Mouse (Mus musculus): ENCODE results near the gene Nt5c1a. TPM values are rescaled to one million over a fixed set of nuclear protein-coding genes. Genes with fewer than 3 reads are reported as not detected.
A peak's percentile ranks its signal among the peaks of the same experiment; 100 is the strongest.

Nt5c1a gene
- polyA plus RNA-seq, 1 experiment from 2014 or later = not detected

GRCm38 (mm10) chr4:123246651-123247050 lies 45.3 kb downstream of the Nt5c1a start:
- peak overlapping the region; percentile 23; the same call in 1 of the 2 replicates for H3K27ac ChIP-seq (ENCODE audit: low read length)
- ATAC-seq (ENCODE audit: insufficient number of reproducible peaks, insufficient read depth, low FRiP score, low read depth) = no peak
- peaks cover 22% of the 10 kb centered on the region for H3K4me1 ChIP-seq (ENCODE audit: control insufficient read depth, insufficient read depth, low read length)
- H3K36me3 ChIP-seq (ENCODE audit: control insufficient read depth, insufficient read depth, low read length) = no peaks in the 10 kb centered on the region
- WGBS = 93% methylated on average over 5 of the region's 5 CpGs
- H3K9ac ChIP-seq (replicated peaks; ENCODE audit: low read depth, low read length) = no peak overlapping the region
- no peak overlapping the region for H3K4me2 ChIP-seq (replicated peaks; ENCODE audit: low read depth, low read length)
- no peaks in the 10 kb centered on the region for H3K9me3 ChIP-seq (ENCODE audit: control insufficient read depth, low read depth, low read length)
- H3K27me3 ChIP-seq (ENCODE audit: control insufficient read depth, insufficient read depth, low read length) = no peaks in the 10 kb centered on the region
- H3K4me3 ChIP-seq (ENCODE audit: low read depth, low read length) = no peak overlapping the region

GRCm38 (mm10) chr4:123247147-123247880 lies 46.0 kb downstream of the Nt5c1a start:
- Histone ChIP-seq H3K4me2 (replicated peaks; ENCODE audit: low read depth, low read length) (no peak overlapping the region), H3K27me3 (ENCODE audit: control insufficient read depth, insufficient read depth, low read length) (no peaks in the 10 kb centered on the region), H3K36me3 (ENCODE audit: control insufficient read depth, insufficient read depth, low read length) (no peaks in the 10 kb centered on the region), H3K4me1 (ENCODE audit: control insufficient read depth, insufficient read depth, low read length) (peaks cover 22% of the 10 kb centered on the region), H3K9ac (replicated peaks; ENCODE audit: low read depth, low read length) (no peak overlapping the region), H3K4me3 (ENCODE audit: low read depth, low read length) (no peak overlapping the region), H3K9me3 (ENCODE audit: control insufficient read depth, low read depth, low read length) (no peaks in the 10 kb centered on the region), H3K27ac (ENCODE audit: low read length) (peak overlapping the region; percentile 40; the same call in 1 of the 2 replicates)
- ATAC-seq (ENCODE audit: insufficient number of reproducible peaks, insufficient read depth, low FRiP score, low read depth) = peak; percentile 65; the same call in 1 of the 2 replicates
- WGBS = 36% methylated on average over 7 of the region's 7 CpGs

GRCm38 (mm10) chr4:123248971-123249567 lies 47.8 kb downstream of the Nt5c1a start:
- ATAC-seq (ENCODE audit: insufficient number of reproducible peaks, insufficient read depth, low FRiP score, low read depth) = no peak
- 79% methylated on average over 7 of the region's 7 CpGs for WGBS

GRCm38 (mm10) chr4:123252214-123252613 lies 50.9 kb downstream of the Nt5c1a start:
- no peak overlapping the region for H3K9ac ChIP-seq (replicated peaks; ENCODE audit: low read depth, low read length)
- no peak overlapping the region for H3K27ac ChIP-seq (ENCODE audit: low read length)
- no peaks in the 10 kb centered on the region for H3K27me3 ChIP-seq (ENCODE audit: control insufficient read depth, insufficient read depth, low read length)
- H3K4me3 ChIP-seq (ENCODE audit: low read depth, low read length) = no peak overlapping the region
- H3K4me2 ChIP-seq (replicated peaks; ENCODE audit: low read depth, low read length) = no peak overlapping the region
- H3K36me3 ChIP-seq (ENCODE audit: control insufficient read depth, insufficient read depth, low read length) = no peaks in the 10 kb centered on the region
- H3K4me1 ChIP-seq (ENCODE audit: control insufficient read depth, insufficient read depth, low read length) = peaks cover 15% of the 10 kb centered on the region
- WGBS = 75% methylated on average over 5 of the region's 5 CpGs
- no peak for ATAC-seq (ENCODE audit: insufficient number of reproducible peaks, insufficient read depth, low FRiP score, low read depth)
- H3K9me3 ChIP-seq (ENCODE audit: control insufficient read depth, low read depth, low read length) = no peaks in the 10 kb centered on the region

More at GRCm38 (mm10) chr4:123248971-123249567, 47.8 kb downstream of the Nt5c1a start:
- peaks cover 22% of the 10 kb centered on the region for H3K4me1 ChIP-seq (ENCODE audit: control insufficient read depth, insufficient read depth, low read length)
- no peaks in the 10 kb centered on the region for H3K36me3 ChIP-seq (ENCODE audit: control insufficient read depth, insufficient read depth, low read length)
- no peak overlapping the region for H3K4me2 ChIP-seq (replicated peaks; ENCODE audit: low read depth, low read length)
- no peak overlapping the region for H3K4me3 ChIP-seq (ENCODE audit: low read depth, low read length)
- H3K9ac ChIP-seq (replicated peaks; ENCODE audit: low read depth, low read length) = no peak overlapping the region
- H3K27me3 ChIP-seq (ENCODE audit: control insufficient read depth, insufficient read depth, low read length) = no peaks in the 10 kb centered on the region
- no peaks in the 10 kb centered on the region for H3K9me3 ChIP-seq (ENCODE audit: control insufficient read depth, low read depth, low read length)
- H3K27ac ChIP-seq (ENCODE audit: low read length) = no peak overlapping the region

GRCm38 (mm10) chr4:123254617-123255016 lies 53.3 kb downstream of the Nt5c1a start:
- no peak overlapping the region for H3K27ac ChIP-seq (ENCODE audit: low read length)
- ATAC-seq (ENCODE audit: insufficient number of reproducible peaks, insufficient read depth, low FRiP score, low read depth) = no peak
- H3K9ac ChIP-seq (replicated peaks; ENCODE audit: low read depth, low read length) = no peak overlapping the region
- no peaks in the 10 kb centered on the region for H3K36me3 ChIP-seq (ENCODE audit: control insufficient read depth, insufficient read depth, low read length)
- no peaks in the 10 kb centered on the region for H3K9me3 ChIP-seq (ENCODE audit: control insufficient read depth, low read depth, low read length)
- H3K4me3 ChIP-seq (ENCODE audit: low read depth, low read length) = no peak overlapping the region
- WGBS = 16% methylated on average over 5 of the region's 5 CpGs
- peaks cover under 1% of the 10 kb centered on the region; the same call in 1 of the 2 replicates for H3K4me1 ChIP-seq (ENCODE audit: control insufficient read depth, insufficient read depth, low read length)
- no peaks in the 10 kb centered on the region for H3K27me3 ChIP-seq (ENCODE audit: control insufficient read depth, insufficient read depth, low read length)
- no peak overlapping the region for H3K4me2 ChIP-seq (replicated peaks; ENCODE audit: low read depth, low read length)

- ATAC-seq (ENCODE audit: insufficient number of reproducible peaks, insufficient read depth, low FRiP score, low read depth) = peak; percentile 91
- 18% methylated on average over 8 of the region's 8 CpGs for WGBS
- Histone ChIP-seq H3K9ac (replicated peaks; ENCODE audit: low read depth, low read length) (no peak overlapping the region), H3K4me3 (ENCODE audit: low read depth, low read length) (no peak overlapping the region), H3K27ac (ENCODE audit: low read length) (no peak overlapping the region), H3K9me3 (ENCODE audit: control insufficient read depth, low read depth, low read length) (no peaks in the 10 kb centered on the region), H3K4me2 (replicated peaks; ENCODE audit: low read depth, low read length) (no peak overlapping the region), H3K36me3 (ENCODE audit: control insufficient read depth, insufficient read depth, low read length) (no peaks in the 10 kb centered on the region), H3K4me1 (ENCODE audit: control insufficient read depth, insufficient read depth, low read length) (peaks cover 13% of the 10 kb centered on the region), H3K27me3 (ENCODE audit: control insufficient read depth, insufficient read depth, low read length) (no peaks in the 10 kb centered on the region)
Observed at GRCm38 (mm10) chr4:123260071-123260746, 58.9 kb downstream of the Nt5c1a start.

GRCm38 (mm10) chr4:123261721-123262401 lies 60.6 kb downstream of the Nt5c1a start, which contains the start of gene Pabpc4:
TSS of gene Pabpc4 (plus strand) at chr4:123262351.
- Histone ChIP-seq H3K4me1 (ENCODE audit: control insufficient read depth, insufficient read depth, low read length) (peaks cover 13% of the 10 kb centered on the region), H3K27me3 (ENCODE audit: control insufficient read depth, insufficient read depth, low read length) (no peaks in the 10 kb centered on the region), H3K4me3 (ENCODE audit: low read depth, low read length) (no peak within 1 kb of the TSS), H3K4me2 (replicated peaks; ENCODE audit: low read depth, low read length) (no peak within 1 kb of the TSS), H3K27ac (ENCODE audit: low read length) (no peak within 1 kb of the TSS), H3K36me3 (ENCODE audit: control insufficient read depth, insufficient read depth, low read length) (no peaks in the 10 kb centered on the region), H3K9ac (replicated peaks; ENCODE audit: low read depth, low read length) (no peak within 1 kb of the TSS), H3K9me3 (ENCODE audit: control insufficient read depth, low read depth, low read length) (no peaks in the 10 kb centered on the region)
- ATAC-seq (ENCODE audit: insufficient number of reproducible peaks, insufficient read depth, low FRiP score, low read depth) = no peak
- 64% methylated on average over 5 of the region's 5 CpGs for WGBS

Measured in stomach, embryonic 14.5 days (tissue).